Mouse (Mus musculus) kidney, embryonic 15.5 days (tissue): ENCODE data around the gene Mmp14. TPM values are rescaled to one million over a fixed set of nuclear protein-coding genes. Genes with fewer than 3 reads are reported as not detected.

Source experiments
- ATAC-seq: fragments of 200-750 bp; cut with Nextera tagmentation; replicated peaks from 2 replicates; pipeline ENCODE4 v1.8.0; 2017; ENCODE audit warnings: moderate TSS enrichment; ENCODE audit not compliant: low FRiP score
- H3K27ac ChIP-seq: fragments of 300-500 bp; sonication (generic); 2 replicates; pipeline ENCODE4 v1.5.1; 2015; ENCODE audit warnings: mild to moderate bottlenecking, inconsistent platforms
- H3K27me3 ChIP-seq: fragments of 300-500 bp; sonication (generic); 2 replicates; pipeline ENCODE4 v1.6.1; 2015; ENCODE audit warnings: inconsistent platforms
- H3K36me3 ChIP-seq: fragments of 300-500 bp; sonication (generic); 2 replicates; pipeline ENCODE4 v1.6.1; 2015; ENCODE audit warnings: inconsistent platforms
- H3K4me1 ChIP-seq: fragments of 300-500 bp; sonication (generic); 2 replicates; pipeline ENCODE4 v1.6.1; 2015; ENCODE audit warnings: inconsistent platforms
- H3K4me2 ChIP-seq: fragments of 300-500 bp; sonication (generic); 2 replicates; pipeline ENCODE4 v1.6.1; 2015; ENCODE audit warnings: moderate library complexity, mild to moderate bottlenecking, inconsistent platforms
- H3K4me3 ChIP-seq: fragments of 300-500 bp; sonication (generic); replicated peaks from 2 replicates; pipeline ENCODE4 v1.5.1; 2015; ENCODE audit warnings: mild to moderate bottlenecking, inconsistent platforms
- H3K9ac ChIP-seq: fragments of 300-500 bp; sonication (generic); 2 replicates; pipeline ENCODE4 v1.6.1; 2015; ENCODE audit warnings: mild to moderate bottlenecking, inconsistent platforms
- H3K9me3 ChIP-seq: fragments of 300-500 bp; sonication (generic); replicated peaks from 2 replicates; pipeline ENCODE4 v1.6.1; 2016; ENCODE audit warnings: inconsistent platforms
- WGBS: fragments of 180-500 bp; shearing (Covaris S2); methylation state at CpG from one replicate; pipeline ENCODE4 v1.1.7; 2015; ENCODE audit warnings: mixed read lengths; 5-methylcytosine and 5-hydroxymethylcytosine counted together
- polyA plus RNA-seq: library from polyadenylated mRNA; unstranded; fragments of >200 nt; fragmentation: Nextera tagmentation; extraction: Ambion mirVana; gene quantifications from 2 replicates; pipeline ENCODE4 v1.2.1, GENCODE M21; 2015

Mmp14 gene
- polyA plus RNA-seq, 1 experiment from 2014 or later = 168 TPM

- Histone ChIP-seq H3K36me3 (peaks cover 39% of the 10 kb centered on the region), H3K4me3 (peak overlapping the region; percentile 90), H3K4me2 (peak overlapping the region; percentile 77), H3K27ac (peak overlapping the region; percentile 92), H3K4me1 (peaks cover 16% of the 10 kb centered on the region), H3K27me3 (no peaks in the 10 kb centered on the region), H3K9ac (peak overlapping the region; percentile 86), H3K9me3 (no peaks in the 10 kb centered on the region)
- under 1% methylated on average over 53 of the region's 57 CpGs for WGBS
- ATAC-seq = peak; percentile 83
Observed at GRCm38 (mm10) chr14:54464293-54465005, 33.0 kb downstream of the Mmp14 start.

- Histone ChIP-seq H3K4me3 (no peak overlapping the region), H3K27ac (no peak overlapping the region), H3K9me3 (no peaks in the 10 kb centered on the region), H3K4me2 (no peak overlapping the region), H3K9ac (no peak overlapping the region), H3K4me1 (peaks cover 14% of the 10 kb centered on the region), H3K27me3 (peaks cover 2% of the 10 kb centered on the region; the same call in 1 of the 2 replicates), H3K36me3 (peaks cover 42% of the 10 kb centered on the region)
- 94% methylated on average over 2 of the region's 2 CpGs for WGBS
- ATAC-seq = no peak
Observed at GRCm38 (mm10) chr14:54471467-54471866, 40.1 kb downstream of the Mmp14 start.

- H3K9me3 ChIP-seq = no peaks in the 10 kb centered on the region
- H3K27me3 ChIP-seq = peaks cover 12% of the 10 kb centered on the region; the same call in 1 of the 2 replicates
- peaks cover 23% of the 10 kb centered on the region for H3K4me1 ChIP-seq
- 73% methylated on average over 5 of the region's 5 CpGs for WGBS
- ATAC-seq = no peak
- no peak overlapping the region for H3K4me2 ChIP-seq
- H3K36me3 ChIP-seq = peaks cover 30% of the 10 kb centered on the region
- no peak overlapping the region for H3K4me3 ChIP-seq
- H3K27ac ChIP-seq = no peak overlapping the region
- H3K9ac ChIP-seq = no peak overlapping the region
Observed at GRCm38 (mm10) chr14:54472671-54473070, 41.3 kb downstream of the Mmp14 start.

- 77% methylated on average over 5 of the region's 5 CpGs for WGBS
- H3K27ac ChIP-seq = no peak overlapping the region
- H3K9ac ChIP-seq = no peak overlapping the region
- no peak overlapping the region for H3K4me2 ChIP-seq
- H3K4me3 ChIP-seq = no peak overlapping the region
- peaks cover 35% of the 10 kb centered on the region for H3K4me1 ChIP-seq
- H3K9me3 ChIP-seq = no peaks in the 10 kb centered on the region
- no peak for ATAC-seq
- H3K27me3 ChIP-seq = peaks cover 27% of the 10 kb centered on the region
- peaks cover 9% of the 10 kb centered on the region for H3K36me3 ChIP-seq
Observed at GRCm38 (mm10) chr14:54474744-54475143, 43.3 kb downstream of the Mmp14 start.

GRCm38 (mm10) chr14:54475941-54476844, 44.8 kb downstream of the Mmp14 start, which contains the start of gene Rem2:
Gene Rem2 (plus strand): TSS chr14:54476100.
- WGBS = 6% methylated on average over 23 of the region's 23 CpGs
- Histone ChIP-seq H3K4me1 (peaks cover 42% of the 10 kb centered on the region), H3K36me3 (no peaks in the 10 kb centered on the region), H3K27me3 (peaks cover 34% of the 10 kb centered on the region), H3K9me3 (no peaks in the 10 kb centered on the region), H3K9ac (peak within 1 kb of the TSS; percentile 59), H3K27ac (no peak within 1 kb of the TSS), H3K4me3 (peak within 1 kb of the TSS; percentile 51), H3K4me2 (peak within 1 kb of the TSS; percentile 91)
- peak; percentile 74 for ATAC-seq

GRCm38 (mm10) chr14:54477172-54477909, 45.9 kb downstream of the Mmp14 start:
- H3K4me1 ChIP-seq = peaks cover 42% of the 10 kb centered on the region
- WGBS = 80% methylated on average over 15 of the region's 15 CpGs
- H3K4me2 ChIP-seq = no peak overlapping the region
- no peaks in the 10 kb centered on the region for H3K36me3 ChIP-seq
- peaks cover 34% of the 10 kb centered on the region for H3K27me3 ChIP-seq
- no peak overlapping the region for H3K4me3 ChIP-seq
- no peak for ATAC-seq
- no peaks in the 10 kb centered on the region; the same call in 1 of the 2 replicates for H3K9me3 ChIP-seq
- no peak overlapping the region for H3K27ac ChIP-seq
- no peak overlapping the region for H3K9ac ChIP-seq

GRCm38 (mm10) chr14:54479451-54479920, 48.1 kb downstream of the Mmp14 start:
- H3K9ac ChIP-seq = peak overlapping the region; percentile 53
- H3K36me3 ChIP-seq = no peaks in the 10 kb centered on the region
- H3K27ac ChIP-seq = no peak overlapping the region
- 2% methylated on average over 40 of the region's 40 CpGs for WGBS
- H3K4me3 ChIP-seq = peak overlapping the region; percentile 49
- H3K27me3 ChIP-seq = peaks cover 34% of the 10 kb centered on the region
- no peaks in the 10 kb centered on the region; the same call in 1 of the 2 replicates for H3K9me3 ChIP-seq
- peaks cover 42% of the 10 kb centered on the region for H3K4me1 ChIP-seq
- ATAC-seq = peak; percentile 61
- H3K4me2 ChIP-seq = peak overlapping the region; percentile 82

GRCm38 (mm10) chr14:54480673-54481072, 49.3 kb downstream of the Mmp14 start:
- no peaks in the 10 kb centered on the region for H3K36me3 ChIP-seq
- no peaks in the 10 kb centered on the region; the same call in 1 of the 2 replicates for H3K9me3 ChIP-seq
- ATAC-seq = no peak
- H3K9ac ChIP-seq = no peak overlapping the region
- peaks cover 34% of the 10 kb centered on the region for H3K27me3 ChIP-seq
- 69% methylated on average over 6 of the region's 6 CpGs for WGBS
- H3K27ac ChIP-seq = no peak overlapping the region
- no peak overlapping the region for H3K4me2 ChIP-seq
- peaks cover 36% of the 10 kb centered on the region for H3K4me1 ChIP-seq
- H3K4me3 ChIP-seq = no peak overlapping the region

- H3K4me3 ChIP-seq = no peak overlapping the region
- H3K4me2 ChIP-seq = no peak overlapping the region
- H3K27me3 ChIP-seq = peaks cover 32% of the 10 kb centered on the region
- H3K4me1 ChIP-seq = peaks cover 29% of the 10 kb centered on the region
- WGBS = 73% methylated on average over 8 of the region's 8 CpGs
- no peaks in the 10 kb centered on the region; the same call in 1 of the 2 replicates for H3K9me3 ChIP-seq
- ATAC-seq = no peak
- H3K36me3 ChIP-seq = no peaks in the 10 kb centered on the region
- no peak overlapping the region for H3K27ac ChIP-seq
- no peak overlapping the region for H3K9ac ChIP-seq
Observed at GRCm38 (mm10) chr14:54481402-54481801, 50.0 kb downstream of the Mmp14 start.

- Histone ChIP-seq H3K4me1 (peaks cover 19% of the 10 kb centered on the region), H3K9me3 (no peaks in the 10 kb centered on the region; the same call in 1 of the 2 replicates), H3K4me3 (no peak overlapping the region), H3K9ac (no peak overlapping the region), H3K4me2 (no peak overlapping the region), H3K27ac (no peak overlapping the region), H3K36me3 (no peaks in the 10 kb centered on the region), H3K27me3 (peaks cover 23% of the 10 kb centered on the region)
- no peak for ATAC-seq
- WGBS = 39% methylated on average over 9 of the region's 9 CpGs
Observed at GRCm38 (mm10) chr14:54482498-54482897, 51.1 kb downstream of the Mmp14 start.

GRCm38 (mm10) chr14:54485899-54486298, 54.5 kb downstream of the Mmp14 start:
- no peak overlapping the region for H3K27ac ChIP-seq
- H3K4me1 ChIP-seq = no peaks in the 10 kb centered on the region
- no peaks in the 10 kb centered on the region for H3K36me3 ChIP-seq
- H3K27me3 ChIP-seq = no peaks in the 10 kb centered on the region
- no peak overlapping the region for H3K4me2 ChIP-seq
- no peak overlapping the region for H3K4me3 ChIP-seq
- WGBS = 90% methylated on average over 7 of the region's 7 CpGs
- no peaks in the 10 kb centered on the region; the same call in 1 of the 2 replicates for H3K9me3 ChIP-seq
- H3K9ac ChIP-seq = no peak overlapping the region
- ATAC-seq = no peak
